Mouse (Mus musculus) liver, postnatal 0 days (tissue): ENCODE measurements at regions not wholly inside any gene's neighbourhood (a gene's known extent, or its start where the extent isn't known, plus 50 kb on each side); places are given as distances from the start of the nearest gene placed in this dataset.

Experiments used
- CTCF ChIP-seq: sonication (generic); IDR thresholded peaks from 2 replicates; pipeline ENCODE4 v1.5.1; 2016; ENCODE audit warnings: antibody characterized with exemption, low read depth
- EP300 ChIP-seq: IDR thresholded peaks from 2 replicates; pipeline ENCODE4 v1.6.1; 2016; ENCODE audit warnings: antibody characterized with exemption, low read depth, mild to moderate bottlenecking

GRCm38 (mm10) chr16:7942333-7942732 lies 482.6 kb downstream of the Tmem114 start:
- TF ChIP-seq CTCF = no peak
- no peak for TF ChIP-seq EP300
